Mouse (Mus musculus): ENCODE measurements at regions not wholly inside any gene's neighbourhood (a gene's known extent, or its start where the extent isn't known, plus 50 kb on each side); places are given as distances from the start of the nearest gene placed in this dataset.

DNA sequence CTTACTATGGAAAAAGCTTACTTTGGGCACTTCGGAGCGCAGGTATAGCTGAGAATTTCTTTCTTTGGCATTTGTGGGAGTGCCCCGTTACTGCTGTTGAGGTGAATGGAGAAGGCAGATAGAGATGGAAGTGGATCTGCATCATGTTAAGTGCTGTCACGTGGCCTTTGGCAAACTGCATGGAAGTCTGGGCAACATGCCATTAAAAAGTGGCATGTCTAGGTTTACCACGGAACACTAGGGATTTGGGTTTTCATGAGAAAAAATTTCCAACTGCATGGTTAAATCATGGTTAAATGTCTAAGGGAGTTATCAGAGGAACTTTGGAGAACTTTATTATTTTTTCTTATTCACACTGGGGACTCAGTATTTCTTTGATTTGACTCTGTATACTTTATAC lies 102.0 kb upstream of the Mmadhc start:
- no peak for DNase-seq (ENCODE audit: low spot score in 2 of 2)
- intact Hi-C loops (cut with DNase I), result no loop called here

DNA sequence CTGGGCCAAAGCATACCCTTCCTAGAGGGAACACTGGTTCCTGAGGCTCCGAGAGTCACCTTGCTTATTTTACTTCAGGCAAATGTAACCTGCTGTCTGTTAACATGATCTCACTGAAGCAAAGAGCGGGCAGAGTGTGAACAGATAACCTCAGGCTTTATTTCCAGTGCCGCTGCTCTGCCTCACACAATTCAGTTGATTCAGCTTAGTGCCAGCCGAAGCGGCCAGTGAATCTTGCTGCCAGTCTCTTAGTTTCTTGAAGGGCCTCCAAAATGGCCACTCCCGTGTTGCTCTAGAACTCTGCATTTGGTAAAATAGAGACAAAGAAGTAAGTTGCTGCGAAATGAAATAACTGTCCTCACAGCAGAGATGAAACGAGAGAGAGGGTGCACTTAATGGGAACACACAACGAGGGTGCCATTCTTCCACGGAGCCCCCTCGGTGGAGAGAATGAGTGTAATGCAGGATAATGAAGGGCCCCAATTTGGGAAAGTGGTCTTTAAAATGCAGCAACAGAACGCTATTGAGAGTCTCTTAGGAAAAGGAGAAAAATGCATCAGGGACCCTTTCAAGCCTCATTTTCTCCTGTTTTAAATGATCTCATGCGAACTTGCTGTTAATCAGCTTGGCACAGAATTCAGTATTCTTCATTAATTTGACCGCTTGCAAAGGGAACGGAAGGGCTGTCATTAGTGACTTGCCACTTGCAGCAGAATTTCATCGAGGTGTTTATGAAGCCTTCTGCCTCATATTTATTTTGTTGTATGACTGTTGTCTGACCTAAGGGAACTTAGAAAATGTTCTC lies 81.2 kb upstream of the Mmadhc start:
- no peak for DNase-seq (ENCODE audit: low spot score in 2 of 2)
- intact Hi-C loops (cut with DNase I), result no loop called here

DNA sequence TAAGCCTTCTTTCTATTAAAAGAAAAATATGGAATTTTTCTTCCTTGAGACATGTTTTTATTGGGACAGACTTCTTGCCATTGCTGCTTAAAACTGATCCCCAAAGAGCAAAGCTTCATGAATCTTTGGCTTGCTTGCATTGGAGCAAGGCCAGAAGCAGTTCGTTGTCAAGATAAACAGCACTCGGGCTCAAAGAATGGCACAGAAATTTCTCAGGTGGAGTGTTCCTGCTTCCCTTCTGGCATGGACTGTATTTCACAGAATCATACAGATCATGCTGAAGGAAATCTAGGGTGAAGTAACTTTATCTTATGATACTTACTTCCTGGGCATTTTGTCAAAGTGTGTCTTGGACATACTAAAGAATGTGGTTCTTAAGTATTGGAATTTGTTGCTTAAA lies 77.0 kb upstream of the Mmadhc start:
- DNase-seq (ENCODE audit: low spot score in 2 of 2), result no peak
- intact Hi-C loops (cut with DNase I), result no loop called here

DNA sequence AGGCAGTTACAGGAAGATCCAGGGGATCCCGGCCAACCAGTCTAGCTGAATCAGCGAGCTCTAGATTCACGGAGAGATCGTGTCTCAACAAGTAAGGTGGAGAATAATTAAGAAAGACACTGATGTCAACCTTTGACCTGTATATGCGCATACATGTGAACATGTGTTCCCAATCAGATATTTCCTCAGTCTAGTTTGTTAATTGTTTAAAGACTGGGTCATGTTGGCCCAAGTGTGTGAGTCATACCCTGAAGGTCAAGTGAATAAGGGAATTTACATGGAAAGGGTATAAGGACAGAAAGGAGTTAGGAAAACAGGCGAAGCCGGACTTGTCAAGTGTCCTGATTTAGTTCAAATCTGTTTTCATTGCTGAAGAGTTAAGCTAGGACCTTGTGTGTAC lies 76.4 kb upstream of the Mmadhc start:
- intact Hi-C loops (cut with DNase I), result no loop called here
- no peak for DNase-seq (ENCODE audit: low spot score in 2 of 2)

DNA sequence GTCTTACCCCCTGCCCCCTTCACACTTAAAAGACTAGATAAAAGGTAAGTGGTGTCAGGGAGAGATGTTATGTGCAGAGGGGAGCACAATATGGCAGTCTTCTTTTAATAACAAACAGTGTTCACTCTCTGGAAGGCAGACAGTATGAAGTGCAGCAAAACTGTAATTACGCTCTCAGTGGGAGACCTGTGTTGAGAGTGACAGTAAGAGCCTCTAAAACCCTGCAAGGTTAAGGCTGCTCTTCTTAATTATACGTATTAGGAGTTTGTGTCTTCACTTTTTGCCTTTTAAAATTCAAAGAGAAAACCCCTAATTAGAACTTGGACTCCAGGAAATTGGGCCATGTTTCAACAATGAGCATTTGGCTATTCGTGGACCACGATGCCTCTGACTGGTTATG lies 72.2 kb upstream of the Mmadhc start:
- DNase-seq (ENCODE audit: low spot score in 2 of 2), result no peak

DNA sequence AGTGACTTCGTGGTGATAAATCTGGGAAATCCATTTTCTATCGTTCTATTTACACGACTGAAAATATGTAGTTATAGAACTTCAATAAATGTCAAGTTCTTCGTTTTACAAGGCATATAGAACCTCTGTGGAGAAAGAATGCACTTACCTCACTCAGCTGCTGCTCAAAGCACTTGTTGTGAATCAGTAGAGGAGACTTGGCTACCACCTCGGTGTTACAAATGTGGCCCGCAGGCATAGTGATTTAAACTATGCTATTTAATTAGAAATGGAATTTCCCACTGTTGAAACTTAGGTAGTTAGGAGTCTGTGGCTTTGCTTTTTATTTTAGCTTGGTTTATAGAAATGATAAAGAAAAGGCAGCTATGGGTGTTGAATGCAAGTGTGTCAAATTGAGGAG lies 71.8 kb upstream of the Mmadhc start:
- intact Hi-C loops (cut with DNase I), result no loop called here
- no peak for DNase-seq (ENCODE audit: low spot score in 2 of 2)

More for the DNA sequence above, 72.2 kb upstream of the Mmadhc start:
- intact Hi-C loops (cut with DNase I), result no loop called here

DNA sequence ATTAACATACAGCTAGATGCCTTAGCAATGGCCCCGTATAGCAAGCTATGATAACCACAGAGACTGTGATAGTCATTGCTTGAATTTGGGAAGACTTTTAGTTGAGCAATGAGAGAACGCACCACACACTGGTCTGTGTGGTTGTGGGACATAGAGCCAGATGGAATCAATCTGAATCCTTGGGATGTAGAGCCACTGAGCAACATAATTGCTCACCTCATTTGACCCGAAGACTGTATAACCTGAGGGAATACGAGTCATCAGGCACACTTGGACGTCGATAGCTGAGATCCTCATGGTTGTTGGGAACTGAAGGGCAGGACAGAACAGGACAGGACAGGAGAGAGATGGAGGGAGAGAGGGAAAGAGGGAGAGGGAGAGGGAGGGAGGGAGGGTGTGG lies 68.6 kb upstream of the Mmadhc start:
- DNase-seq (ENCODE audit: low spot score in 2 of 2), result no peak
- intact Hi-C loops (cut with DNase I), result no loop called here

DNA sequence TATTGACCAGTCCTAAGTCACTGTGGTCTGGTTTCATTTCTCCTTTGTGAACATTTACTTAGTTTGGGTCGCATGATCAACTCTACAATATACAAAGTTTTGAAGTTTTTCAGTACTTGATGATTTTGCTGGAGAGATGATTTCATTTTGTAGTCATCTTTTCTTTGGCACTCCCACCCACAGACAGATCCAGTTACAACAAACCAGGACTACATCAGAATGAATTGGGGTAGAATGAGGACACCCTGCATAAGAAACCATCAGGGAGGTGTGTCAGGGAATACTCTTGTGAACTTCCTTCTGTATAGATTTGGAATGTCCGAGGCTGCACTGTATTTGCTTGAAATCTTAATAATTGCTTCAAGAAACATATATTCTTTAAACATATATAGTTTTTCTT lies 59.5 kb upstream of the Mmadhc start:
- no peak for DNase-seq (ENCODE audit: low spot score in 2 of 2)
- intact Hi-C loops (cut with DNase I), result no loop called here

DNA sequence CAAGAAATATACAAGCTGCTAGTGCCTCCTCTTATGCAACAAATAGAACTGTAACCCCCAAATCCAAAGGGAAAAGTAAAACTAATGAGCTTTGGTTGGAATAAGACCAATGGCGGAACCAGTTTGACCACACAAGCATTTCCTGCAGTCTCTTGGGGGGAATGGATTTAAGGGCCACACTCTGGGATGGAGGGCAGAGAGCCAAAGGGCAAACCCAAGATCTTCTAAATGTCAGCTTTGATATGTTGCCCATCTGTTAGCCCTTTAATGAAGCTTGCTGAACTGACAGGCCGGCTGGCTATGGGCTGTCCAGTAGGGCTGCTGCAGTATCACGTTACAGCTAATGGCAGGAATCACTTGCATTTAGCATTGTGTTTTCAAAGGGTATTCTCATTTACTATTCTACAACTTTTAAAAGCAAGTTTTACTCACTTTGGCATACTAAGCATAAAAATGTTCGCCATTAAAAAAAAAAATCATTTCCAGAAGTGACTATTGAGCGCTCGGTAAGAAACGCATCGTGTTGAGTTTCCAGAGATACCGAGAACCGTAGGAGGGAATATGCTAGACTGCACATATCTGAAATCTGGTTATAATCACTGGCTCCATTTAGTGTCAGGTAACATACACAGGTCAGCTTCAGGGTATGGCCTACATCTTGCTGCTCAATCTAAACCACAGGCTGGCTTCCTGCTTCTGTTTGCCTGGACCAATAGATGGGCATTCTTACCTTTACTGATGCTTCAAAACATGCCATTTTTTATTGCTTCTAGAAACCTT lies 51.1 kb upstream of the Mmadhc start:
- DNase-seq (ENCODE audit: low spot score in 2 of 2), result no peak
- intact Hi-C loops (cut with DNase I), result no loop called here

Data from left cerebral cortex, postnatal 36 days (tissue).